Mouse (Mus musculus) heart, postnatal 14 days (tissue): Measurements from ENCODE around the gene Zdhhc18. TPM values are rescaled to one million over a fixed set of nuclear protein-coding genes. Genes with fewer than 3 reads are reported as not detected.

ENCODE experiments used
- DNase-seq, 2 experiments: peaks; one replicate each; pipeline ENCODE4 v3.0.0; 2021 to 2022
- intact Hi-C: fragments of 180-260 bp; cut with DNase I; formaldehyde crosslinking; loops from one replicate; pipeline ENCODE4 v1.15.1; 2025
- total RNA-seq, 2 experiments: library from RNA; stranded (reverse); gene quantifications; 2 replicates each; pipeline ENCODE4 v1.2.3; 2021

Gene Zdhhc18
- total RNA-seq, 2 experiments from 2014 or later: 17.6 to 21.6 TPM

DNA sequence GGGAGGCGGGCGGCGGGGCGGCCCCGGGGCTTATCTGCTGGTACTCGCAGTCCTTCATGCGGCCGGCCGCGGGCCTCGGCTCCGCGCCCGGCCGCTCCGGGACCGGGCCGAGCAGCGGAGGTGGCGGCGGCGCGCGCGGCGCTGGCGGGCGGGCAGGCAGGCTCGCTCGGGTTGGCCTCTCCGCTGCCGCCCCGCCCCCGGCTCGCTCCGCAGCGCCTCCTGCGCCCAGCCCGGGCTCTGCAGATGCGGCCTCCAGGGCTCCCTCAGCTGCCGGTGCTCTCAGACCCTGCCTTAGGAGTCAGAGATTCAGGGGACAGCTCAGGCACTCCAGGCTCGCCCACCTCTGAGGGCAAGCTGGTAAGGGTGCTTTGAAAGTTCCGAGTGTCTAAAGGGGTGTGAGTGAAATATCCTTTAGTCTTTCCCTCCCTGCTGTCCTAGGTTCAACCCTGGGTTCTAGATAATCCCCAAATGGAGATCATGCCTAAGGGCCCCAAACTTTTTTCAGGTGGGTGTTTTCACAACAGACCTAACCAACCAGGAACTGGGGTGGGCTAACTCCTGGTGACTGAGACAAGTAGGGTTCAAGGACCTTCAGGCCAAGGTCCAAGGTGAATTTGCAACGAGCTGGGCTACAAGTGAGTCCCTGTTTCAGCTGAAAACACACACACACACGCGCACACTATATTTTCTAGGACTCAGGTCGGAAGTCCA is 16.5 kb downstream of the Zdhhc18 start:
- intact Hi-C loops: loop anchor here (2.0 kb wide), 2 partner anchors 17 to 25 kb away; partner anchors contain the start of gene Zdhhc18
- DNase-seq: peak; percentile 96 to 97

GRCm38 (mm10) chr4:133632483-133633327 is 17.2 kb downstream of the Zdhhc18 start:
- DNase-seq: peak; percentile 19 to 24
- intact Hi-C loops: loop anchor here (2.0 kb wide), 2 partner anchors 18 to 24 kb away; partner anchors contain the start of gene Zdhhc18

DNA sequence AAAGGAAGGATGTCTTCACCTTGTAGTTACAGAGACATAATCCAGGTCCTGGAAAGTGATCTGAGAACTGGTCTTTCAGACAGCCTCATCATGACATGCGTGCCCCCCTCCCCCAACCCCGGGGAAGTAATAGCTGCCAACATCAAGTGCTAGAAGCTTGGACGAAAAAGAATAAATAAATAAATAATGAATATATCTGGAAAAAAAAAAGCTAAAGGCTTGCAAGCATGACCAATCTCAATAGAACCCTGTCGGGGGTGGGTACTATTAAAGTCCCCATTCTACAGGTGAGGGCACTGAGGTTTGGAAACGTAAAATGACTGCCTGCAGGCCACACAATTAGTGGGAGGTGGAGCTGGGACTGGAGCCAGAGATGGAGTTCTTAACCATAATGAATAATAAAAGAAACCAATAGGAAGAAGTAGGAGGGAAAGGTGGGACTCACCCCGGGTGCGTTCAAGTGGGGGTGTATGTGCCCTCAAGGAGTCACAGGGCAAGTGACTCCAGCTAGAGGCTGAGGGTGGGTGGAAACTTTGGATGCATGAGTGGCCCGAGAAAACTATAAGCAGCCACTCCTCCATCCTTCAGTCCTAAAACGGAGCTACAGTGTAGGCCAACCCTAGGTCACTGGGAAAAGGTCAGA is 18.1 kb downstream of the Zdhhc18 start:
- DNase-seq: peak; percentile 21 to 24
- intact Hi-C loops: loop anchor here (2.0 kb wide), 2 partner anchors 19 to 23 kb away; partner anchors contain the start of gene Zdhhc18

DNA sequence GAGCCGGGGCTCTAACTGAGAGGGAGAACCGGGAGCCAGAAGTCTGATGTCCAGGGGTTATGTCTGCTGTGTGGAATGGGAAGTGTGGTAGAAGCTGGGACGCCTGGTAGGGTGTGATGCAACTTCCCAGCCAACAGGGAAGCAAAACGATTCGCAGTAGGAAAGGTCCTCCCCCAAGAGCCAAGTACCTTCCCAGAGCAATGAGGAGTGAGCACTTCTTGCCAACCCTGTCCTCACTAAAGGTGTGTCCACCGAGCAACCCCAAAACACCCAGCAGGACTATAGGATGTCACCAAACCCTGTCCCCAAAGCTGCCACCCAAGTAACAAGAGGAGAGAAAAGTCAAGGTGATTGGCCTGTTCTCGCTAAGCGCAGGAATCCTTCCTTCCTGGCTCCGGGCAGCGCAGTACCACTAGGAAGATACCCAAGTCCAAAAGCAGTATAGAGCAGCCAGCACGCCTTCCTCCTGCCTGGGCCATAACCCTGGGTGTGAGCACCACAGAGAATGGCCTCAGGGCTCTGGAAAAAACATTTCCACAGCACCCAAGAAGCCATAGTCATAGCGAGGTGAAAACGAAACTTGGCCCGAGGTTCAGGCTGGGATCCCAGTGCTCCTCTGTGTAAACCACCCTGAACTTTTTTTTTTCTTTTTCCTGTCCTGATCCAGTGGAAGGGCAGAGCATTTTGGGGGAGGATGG is 18.7 kb downstream of the Zdhhc18 start:
- DNase-seq: peak; percentile 14 to 21
- intact Hi-C loops: no loop called here

GRCm38 (mm10) chr4:133630326-133630920 is 19.5 kb downstream of the Zdhhc18 start:
- DNase-seq: no peak
- intact Hi-C loops: no loop called here

GRCm38 (mm10) chr4:133629191-133629590 is 20.8 kb downstream of the Zdhhc18 start:
- intact Hi-C loops: no loop called here

DNA sequence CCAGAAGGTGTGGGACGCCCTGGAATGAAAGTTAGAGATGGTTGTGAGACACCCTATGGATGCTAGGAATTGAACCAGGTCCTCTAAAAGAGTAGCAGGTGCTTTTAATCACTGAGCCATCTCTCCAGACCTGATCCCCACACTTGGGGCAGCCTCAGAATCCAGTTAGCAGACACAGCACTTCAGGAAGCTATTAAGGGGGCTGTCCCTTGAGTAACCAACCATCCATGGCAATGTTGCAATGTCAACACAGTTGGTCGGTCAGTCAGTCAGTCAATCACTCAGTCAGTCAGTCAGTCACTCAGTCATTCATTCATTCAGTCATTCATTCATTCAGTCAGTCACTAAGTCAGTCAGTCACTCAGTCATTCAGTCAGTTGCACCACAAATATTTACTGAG is 21.4 kb downstream of the Zdhhc18 start:
- no peak for DNase-seq
- intact Hi-C loops: no loop called here

More at GRCm38 (mm10) chr4:133629191-133629590, 20.8 kb downstream of the Zdhhc18 start:
- no peak for DNase-seq

- intact Hi-C loops: no loop called here
- no peak for DNase-seq
These were observed 22.9 kb downstream of the Zdhhc18 start for GRCm38 (mm10) chr4:133627039-133627438.

DNA sequence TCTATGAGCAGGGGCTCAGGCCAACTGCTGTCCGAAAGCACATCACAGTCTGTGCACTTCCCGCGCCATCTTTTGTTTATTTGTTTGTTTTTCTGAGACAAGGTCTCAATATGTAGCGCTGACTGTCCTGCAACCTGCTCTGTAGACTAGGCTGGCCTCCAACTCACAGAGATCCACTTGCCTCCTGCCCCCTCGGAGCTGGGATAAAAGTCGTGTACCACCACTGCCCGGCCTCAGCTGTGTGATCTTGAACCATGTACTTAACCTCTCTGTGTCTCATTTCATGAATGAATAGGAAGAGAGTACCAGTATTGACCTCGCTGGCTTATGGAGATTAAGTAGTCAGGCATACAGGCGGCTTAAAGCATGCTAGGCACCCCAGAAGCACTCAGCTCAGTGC is 23.3 kb downstream of the Zdhhc18 start:
- intact Hi-C loops: no loop called here
- DNase-seq: no peak

DNA sequence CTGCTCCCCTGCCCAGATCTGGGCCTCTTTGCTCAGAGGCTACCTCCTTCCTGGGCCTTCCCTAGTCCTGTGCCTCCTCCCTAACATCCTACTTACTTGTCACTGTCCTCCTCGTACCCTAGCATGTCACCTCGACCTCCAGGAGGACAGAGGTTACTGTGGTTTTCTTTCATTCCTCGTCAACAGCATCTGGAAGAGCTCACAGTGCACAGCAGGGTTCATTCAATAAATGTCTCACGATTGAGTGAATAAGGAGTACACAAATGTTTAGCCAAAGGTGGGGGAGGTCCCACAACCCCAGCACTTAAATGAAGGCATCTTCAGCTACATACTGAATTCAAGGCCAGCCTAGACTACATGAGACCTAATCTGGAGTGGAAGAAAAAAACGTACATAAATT is 23.7 kb downstream of the Zdhhc18 start:
- intact Hi-C loops: no loop called here
- no peak for DNase-seq

DNA sequence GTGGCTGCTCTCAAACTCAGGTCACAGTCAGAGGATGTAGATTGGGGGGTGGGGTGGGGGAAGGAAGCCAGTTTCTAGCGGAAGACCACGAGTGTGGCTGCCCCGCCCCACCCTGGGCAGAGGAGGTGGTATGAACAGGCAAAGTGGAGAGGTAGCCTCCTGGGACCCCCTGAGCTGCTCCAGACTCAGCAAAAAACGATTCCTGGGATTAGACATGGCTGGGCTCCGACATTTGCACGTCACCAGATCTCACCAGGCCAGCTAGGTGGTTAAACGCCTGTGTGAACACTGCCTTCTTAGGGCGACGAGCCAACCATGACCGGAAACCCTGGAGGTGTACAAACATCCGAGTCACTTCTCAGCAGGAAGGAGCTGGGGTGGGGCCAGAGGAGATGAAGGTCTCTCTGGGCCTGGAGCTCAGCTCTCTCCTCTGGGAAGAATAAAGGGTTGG is 24.3 kb downstream of the Zdhhc18 start:
- DNase-seq: peak; percentile 70 to 72
- intact Hi-C loops: no loop called here

GRCm38 (mm10) chr4:133624830-133625229 is 25.1 kb downstream of the Zdhhc18 start:
- intact Hi-C loops: no loop called here
- no peak for DNase-seq

GRCm38 (mm10) chr4:133622161-133622695 is 27.7 kb downstream of the Zdhhc18 start:
- DNase-seq: no peak
- intact Hi-C loops: no loop called here

GRCm38 (mm10) chr4:133620668-133621067 is 29.3 kb downstream of the Zdhhc18 start:
- intact Hi-C loops: no loop called here
- no peak for DNase-seq

DNA sequence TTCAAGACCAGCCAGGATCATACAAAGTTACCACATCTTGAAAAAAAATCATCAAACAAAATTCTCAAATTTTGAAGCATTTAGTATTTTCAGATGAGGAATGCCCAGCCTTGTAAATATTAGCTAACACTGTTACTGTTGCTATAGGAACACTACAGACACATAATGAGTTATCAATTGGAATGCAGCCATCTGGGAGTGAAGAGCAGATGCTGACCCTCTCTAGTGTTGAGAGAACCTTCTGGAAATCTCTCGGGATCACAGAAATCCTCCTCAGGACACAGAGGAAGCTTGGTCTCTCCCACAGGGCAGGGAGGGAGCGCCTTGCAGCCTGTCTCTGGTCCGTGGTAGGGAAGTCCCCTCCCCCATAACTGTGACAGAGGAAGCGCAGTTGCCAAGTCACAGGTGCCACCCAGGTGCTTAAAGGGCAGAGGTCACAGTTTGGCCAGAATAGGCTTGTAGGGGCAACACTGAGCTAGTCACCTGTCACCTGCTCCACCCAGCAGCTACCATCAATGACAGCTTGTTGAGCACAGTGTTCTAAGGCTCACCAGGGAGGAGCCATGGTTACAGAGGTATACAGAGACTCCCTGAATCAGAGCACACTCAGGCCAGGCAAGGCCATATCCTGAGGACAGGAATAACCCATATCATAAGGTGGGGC is 30.3 kb downstream of the Zdhhc18 start:
- no peak for DNase-seq

GRCm38 (mm10) chr4:133617936-133618335 is 32.0 kb downstream of the Zdhhc18 start:
- intact Hi-C loops: no loop called here
- DNase-seq: no peak

More for the DNA sequence above, 30.3 kb downstream of the Zdhhc18 start:
- intact Hi-C loops: no loop called here

DNA sequence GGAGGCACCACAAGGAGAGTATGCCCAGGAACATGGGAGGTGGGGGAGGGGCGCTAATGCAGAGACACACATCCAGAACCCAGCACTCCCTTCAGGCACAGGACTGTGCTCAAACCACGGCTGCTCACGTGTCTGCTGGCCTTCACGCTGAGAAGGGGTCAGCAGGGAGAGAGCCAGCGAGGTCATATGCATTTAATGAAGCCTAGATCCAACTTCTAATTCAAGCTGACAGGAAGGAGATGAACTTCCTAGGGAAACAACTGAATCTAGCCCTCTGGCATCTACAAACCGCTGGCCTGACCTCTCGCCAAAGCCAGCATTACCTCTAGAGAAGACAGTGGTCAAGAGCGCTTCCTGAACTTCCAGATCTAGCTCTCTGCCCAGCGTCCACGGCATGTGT is 34.5 kb downstream of the Zdhhc18 start:
- no peak for DNase-seq
- intact Hi-C loops: no loop called here

DNA sequence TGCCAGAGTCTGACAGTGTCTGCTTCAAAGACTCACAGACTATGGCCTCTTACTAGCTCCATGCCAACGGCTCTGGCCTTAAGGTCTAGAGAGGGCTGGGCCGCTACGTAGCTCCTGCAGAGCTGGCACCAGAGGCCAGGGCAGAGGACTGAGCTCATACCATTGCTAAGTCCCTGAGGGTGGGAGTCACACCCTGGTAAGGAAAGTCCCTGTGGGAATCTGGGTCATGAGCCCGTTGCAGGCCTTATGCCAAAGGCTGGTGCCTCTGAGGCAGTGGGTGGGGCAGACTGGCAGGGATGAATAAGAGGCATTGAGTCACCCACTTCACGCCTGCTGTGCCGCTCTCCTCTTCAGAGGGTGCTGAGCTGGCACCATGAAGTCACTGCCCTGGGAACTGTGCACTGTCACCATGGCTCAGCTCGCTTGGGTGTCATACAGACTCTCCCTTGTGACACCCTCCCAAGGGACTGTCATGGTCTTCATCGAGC is 35.6 kb downstream of the Zdhhc18 start:
- intact Hi-C loops: loop anchor here (5.0 kb wide), 1 partner anchor 33 kb away; no protein-coding TSS in a partner anchor
- peak in 1 of 2 experiments; percentile 30 for DNase-seq

GRCm38 (mm10) chr4:133613867-133614266 is 36.1 kb downstream of the Zdhhc18 start:
- DNase-seq: no peak
- intact Hi-C loops: loop anchor here (5.0 kb wide), 1 partner anchor 33 kb away; no protein-coding TSS in a partner anchor
